Mouse (Mus musculus) hindbrain, postnatal 0 days (tissue): ENCODE measurements around the gene Lcmt2. TPM values are rescaled to one million over a fixed set of nuclear protein-coding genes. Genes with fewer than 3 reads are reported as not detected.
A peak's percentile ranks its signal among the peaks of the same experiment; 100 is the strongest.

Experiments used
- ATAC-seq: fragments of 200-750 bp; cut with Nextera tagmentation; 2 replicates; pipeline ENCODE4 v1.8.0; 2017; ENCODE audit warnings: mild to moderate bottlenecking, moderate TSS enrichment, moderate library complexity
- DNase-seq: peaks from one replicate; pipeline ENCODE4 v3.0.0-alpha.2; 2015; ENCODE audit warnings: low spot score
- H3K27ac ChIP-seq: fragments of 300-500 bp; sonication (generic); 2 replicates; pipeline ENCODE4 v1.5.1; 2014; ENCODE audit warnings: mild to moderate bottlenecking
- H3K27me3 ChIP-seq: fragments of 300-500 bp; sonication (generic); 2 replicates; pipeline ENCODE4 v1.6.1; 2014; ENCODE audit warnings: low read length, mixed read lengths; ENCODE audit not compliant: insufficient read depth
- H3K36me3 ChIP-seq: fragments of 300-500 bp; sonication (generic); 2 replicates; pipeline ENCODE4 v1.6.1; 2014; ENCODE audit warnings: low read length, mixed read lengths; ENCODE audit not compliant: insufficient read depth
- H3K4me1 ChIP-seq: fragments of 300-500 bp; sonication (generic); 2 replicates; pipeline ENCODE4 v1.6.1; 2014; ENCODE audit warnings: antibody characterized with exemption, low read length, mixed read lengths; ENCODE audit not compliant: insufficient read depth
- H3K4me2 ChIP-seq: fragments of 300-500 bp; sonication (generic); 2 replicates; pipeline ENCODE4 v1.6.1; 2014; ENCODE audit warnings: low read depth, mild to moderate bottlenecking, low read length, moderate library complexity, mixed read lengths
- H3K4me3 ChIP-seq: fragments of 300-500 bp; sonication (generic); 2 replicates; pipeline ENCODE4 v1.5.1; 2014; ENCODE audit warnings: low read length
- H3K9ac ChIP-seq: fragments of 300-500 bp; sonication (generic); replicated peaks from 2 replicates; pipeline ENCODE4 v1.6.1; 2014; ENCODE audit warnings: mild to moderate bottlenecking, low read length, moderate library complexity, mixed read lengths
- H3K9me3 ChIP-seq: fragments of 300-500 bp; sonication (generic); 2 replicates; pipeline ENCODE4 v1.6.1; 2016; ENCODE audit warnings: low read length, mixed read lengths
- CTCF ChIP-seq: IDR thresholded peaks from 2 replicates; pipeline ENCODE4 v1.5.1; 2016; ENCODE audit warnings: antibody characterized with exemption, control low read depth, low read depth
- WGBS: fragments of 180-500 bp; shearing (Covaris S2); extraction: QIAGEN DNeasy Blood & Tissue Kit; methylation state at CpG from one replicate; pipeline ENCODE4 v1.1.7; 2014; 5-methylcytosine and 5-hydroxymethylcytosine counted together
- polyA plus RNA-seq: library from polyadenylated mRNA; unstranded; fragments of >200 nt; fragmentation: Nextera tagmentation; extraction: Ambion mirVana; gene quantifications from 2 replicates; pipeline ENCODE4 v1.2.1, GENCODE M21; 2015
- total RNA-seq: library from RNA; depleted of rRNA; stranded (reverse); fragments of >200 nt; gene quantifications from 2 replicates; pipeline ENCODE4 v1.2.3, GENCODE M21; 2014; rRNA removed

Gene Lcmt2
- 9.6 and 10.1 TPM in 2 replicates for total RNA-seq
- 11.4 and 14.2 TPM in 2 replicates for polyA plus RNA-seq

- ATAC-seq = peak; percentile 96
- Histone ChIP-seq H3K4me2 (peak within 1 kb of the TSS; percentile 73), H3K9ac (peak within 1 kb of the TSS; percentile 92), H3K4me1 (peaks cover 16% of the 10 kb centered on the region), H3K27ac (peak within 1 kb of the TSS; percentile 99), H3K27me3 (no peaks in the 10 kb centered on the region), H3K9me3 (no peaks in the 10 kb centered on the region), H3K36me3 (no peaks in the 10 kb centered on the region), H3K4me3 (peak within 1 kb of the TSS; percentile 77)
- WGBS = 2% methylated on average over 87 of the region's 87 CpGs
- peak; percentile 96 for DNase-seq
- no peak for TF ChIP-seq CTCF
These were observed at the start of gene Lcmt2, which contains the start of gene Adal for GRCm38 (mm10) chr2:121140018-121140882. TSS of gene Lcmt2 (minus strand) at chr2:121140653. TSS of gene Adal (plus strand) at chr2:121140428.

GRCm38 (mm10) chr2:121188530-121188929 is 48.1 kb upstream of the Lcmt2 start:
- 79% methylated on average over 1 of the region's 1 CpGs for WGBS
- Histone ChIP-seq H3K36me3 (peaks cover 70% of the 10 kb centered on the region), H3K4me3 (no peak overlapping the region), H3K9ac (no peak overlapping the region), H3K9me3 (no peaks in the 10 kb centered on the region), H3K4me2 (no peak overlapping the region), H3K27ac (no peak overlapping the region), H3K4me1 (no peaks in the 10 kb centered on the region), H3K27me3 (no peaks in the 10 kb centered on the region)
- DNase-seq (no peak), ATAC-seq (no peak)
- TF ChIP-seq CTCF = peak; percentile 36

- H3K9me3 ChIP-seq = no peaks in the 10 kb centered on the region
- H3K4me1 ChIP-seq = no peaks in the 10 kb centered on the region
- 94% methylated on average over 7 of the region's 7 CpGs for WGBS
- H3K36me3 ChIP-seq = peaks cover 30% of the 10 kb centered on the region; the same call in 1 of the 2 replicates
- ATAC-seq (no peak), DNase-seq (no peak)
- H3K9ac ChIP-seq = no peak overlapping the region
- no peak for TF ChIP-seq CTCF
- no peaks in the 10 kb centered on the region for H3K27me3 ChIP-seq
- no peak overlapping the region for H3K4me2 ChIP-seq
- H3K4me3 ChIP-seq = no peak overlapping the region
- H3K27ac ChIP-seq = no peak overlapping the region
These were observed 43.7 kb upstream of the Lcmt2 start for GRCm38 (mm10) chr2:121184142-121184541.

GRCm38 (mm10) chr2:121183431-121183830 is 43.0 kb upstream of the Lcmt2 start:
- 75% methylated on average over 5 of the region's 5 CpGs for WGBS
- Histone ChIP-seq H3K36me3 (peaks cover 28% of the 10 kb centered on the region; the same call in 1 of the 2 replicates), H3K4me1 (no peaks in the 10 kb centered on the region), H3K4me2 (no peak overlapping the region), H3K4me3 (no peak overlapping the region), H3K9me3 (no peaks in the 10 kb centered on the region), H3K9ac (no peak overlapping the region), H3K27me3 (no peaks in the 10 kb centered on the region), H3K27ac (no peak overlapping the region)
- DNase-seq = peak; percentile 21
- no peak for TF ChIP-seq CTCF
- no peak for ATAC-seq

- 0 out of 2 replicates have a peak, but pooled peaks have one; percentile 11 for TF ChIP-seq CTCF
These were observed 38.5 kb upstream of the Lcmt2 start for GRCm38 (mm10) chr2:121178828-121179479.

GRCm38 (mm10) chr2:121170980-121171742 is 30.7 kb upstream of the Lcmt2 start, which contains the start of gene Zscan29:
TSS of gene Zscan29 (minus strand) at chr2:121171125.
- under 1% methylated on average over 66 of the region's 66 CpGs for WGBS
- 0 out of 2 replicates have a peak, but pooled peaks have one; percentile 12 for TF ChIP-seq CTCF
- peak within 1 kb of the TSS; percentile 83 for H3K9ac ChIP-seq
- peak within 1 kb of the TSS; percentile 75 for H3K4me3 ChIP-seq
- H3K4me2 ChIP-seq = peak within 1 kb of the TSS; percentile 89
- no peaks in the 10 kb centered on the region for H3K27me3 ChIP-seq
- H3K27ac ChIP-seq = peak within 1 kb of the TSS; percentile 73
- DNase-seq (peak; percentile 96), ATAC-seq (peak; percentile 97)
- H3K4me1 ChIP-seq = peaks cover 13% of the 10 kb centered on the region
- H3K36me3 ChIP-seq = peaks cover 11% of the 10 kb centered on the region
- no peaks in the 10 kb centered on the region for H3K9me3 ChIP-seq

More at GRCm38 (mm10) chr2:121178828-121179479, 38.5 kb upstream of the Lcmt2 start:
- Histone ChIP-seq H3K4me3 (no peak overlapping the region), H3K4me2 (no peak overlapping the region), H3K9me3 (no peaks in the 10 kb centered on the region), H3K36me3 (peaks cover 26% of the 10 kb centered on the region; the same call in 1 of the 2 replicates), H3K4me1 (no peaks in the 10 kb centered on the region), H3K27ac (no peak overlapping the region), H3K9ac (no peak overlapping the region), H3K27me3 (no peaks in the 10 kb centered on the region)
- 100% methylated on average over 3 of the region's 3 CpGs for WGBS
- DNase-seq (no peak), ATAC-seq (no peak)
